Mouse (Mus musculus) CH12.LX (cell line): ENCODE data around the gene Det1.

Source experiments
- CTCF ChIP-seq, 2 experiments: IDR thresholded peaks in 1 of 2; conservative IDR thresholded peaks in 1 of 2; 2 replicates each; pipeline ENCODE4 v1.5.1; 2011 to 2012; ENCODE audit warnings: low read depth in 2 of 2, low read length in 2 of 2, improper control_type of control experiment in 1 of 2, inconsistent platforms in 1 of 2, mild to moderate bottlenecking in 1 of 2, moderate library complexity in 1 of 2
- E2F4 ChIP-seq: IDR thresholded peaks from 2 replicates; pipeline ENCODE4 v1.6.1; 2011; ENCODE audit warnings: low read depth, low read length, improper control_type of control experiment; ENCODE audit not compliant: insufficient replicate concordance
- POLR2A ChIP-seq: IDR thresholded peaks from 2 replicates; pipeline ENCODE4 v1.6.1; 2011; ENCODE audit warnings: low read depth, mild to moderate bottlenecking, improper control_type of control experiment, low read length
- USF1 ChIP-seq: IDR thresholded peaks from 2 replicates; pipeline ENCODE4 v1.6.1; 2014; ENCODE audit warnings: low read depth, mild to moderate bottlenecking, inconsistent platforms, low read length, improper control_type of control experiment

DNA sequence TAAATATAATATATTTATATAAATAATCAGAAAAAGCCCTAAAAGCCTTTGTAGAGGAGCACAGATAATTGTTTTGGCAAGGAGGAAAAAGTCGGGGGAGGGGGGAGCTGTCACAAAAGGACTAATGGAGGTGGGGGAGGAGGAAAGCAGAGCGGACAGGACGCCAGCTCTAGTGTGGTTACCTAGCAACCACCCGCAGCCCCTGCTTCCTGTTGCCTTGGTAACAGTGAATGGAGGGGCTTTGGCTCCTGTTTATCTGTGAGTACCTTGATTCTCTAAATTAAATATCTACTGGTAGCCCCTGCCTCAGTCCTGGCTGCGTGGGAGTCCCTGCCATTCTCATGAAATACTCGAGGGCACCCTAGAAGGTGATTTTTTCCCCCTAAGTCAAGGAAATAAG is 37.1 kb upstream of the Det1 start:
- TF ChIP-seq CTCF (conservative IDR thresholded peaks at IDR 0.05 in 1 of 2, IDR thresholded peaks at IDR 0.05 in 1 of 2; ENCODE audit: low read depth in 2 of 2, low read length in 2 of 2) (no peak), USF1 (no peak), POLR2A (no peak), E2F4 (no peak)
